Mouse (Mus musculus): ENCODE results near the gene Fcgr1. TPM values are rescaled to one million over a fixed set of nuclear protein-coding genes. Genes with fewer than 3 reads are reported as not detected.

Fcgr1 gene
- 0.43 TPM for polyA plus RNA-seq (2017; shearing (Covaris generic))

GRCm38 (mm10) chr3:96293787-96294186 is at the start of gene Fcgr1:
Gene Fcgr1, minus strand, starts transcription at chr3:96293969.

GRCm38 (mm10) chr3:96269511-96270474 is 24.0 kb downstream of the Fcgr1 start, which contains the start of gene Hist2h2bb:
Gene Hist2h2bb, plus strand, starts transcription at chr3:96269752.

GRCm38 (mm10) chr3:96268051-96268775 is 25.6 kb downstream of the Fcgr1 start, which contains the start of gene Hist2h3b:
Gene Hist2h3b, plus strand, starts transcription at chr3:96268654.

GRCm38 (mm10) chr3:96262979-96263550 is 30.7 kb downstream of the Fcgr1 start, which contains the start of gene Hist2h4:
Gene Hist2h4, minus strand, starts transcription at chr3:96263311.

GRCm38 (mm10) chr3:96246427-96246856 is 47.3 kb downstream of the Fcgr1 start, which contains the start of gene Hist2h3c1:
Gene Hist2h3c1, plus strand, starts transcription at chr3:96246685.

GRCm38 (mm10) chr3:96245003-96245886 is 48.5 kb downstream of the Fcgr1 start, which contains the start of gene Hist2h2aa1:
Gene Hist2h2aa1, plus strand, starts transcription at chr3:96245497.

GRCm38 (mm10) chr3:96239949-96240798 is 53.6 kb downstream of the Fcgr1 start, which contains the start of gene Hist2h2aa2:
Gene Hist2h2aa2, minus strand, starts transcription at chr3:96240276.

GRCm38 (mm10) chr3:96238954-96239793 is 54.6 kb downstream of the Fcgr1 start, which contains the start of gene Hist2h3c2:
Gene Hist2h3c2, minus strand, starts transcription at chr3:96239127.

Other genes starting within 250 kb of the Fcgr1 start
- 30.5 TPM for gene Vps45, start 235.5 kb downstream of the Fcgr1 start, polyA plus RNA-seq (2017; shearing (Covaris generic))
- 30.5 TPM for gene Otud7b, start 189.4 kb downstream of the Fcgr1 start, polyA plus RNA-seq (2017; shearing (Covaris generic))
- gene Mtmr11, start 132.0 kb downstream of the Fcgr1 start, polyA plus RNA-seq (2017; shearing (Covaris generic)), result 3.6 TPM
- 175 TPM for gene Sf3b4, start 121.6 kb downstream of the Fcgr1 start, polyA plus RNA-seq (2017; shearing (Covaris generic))
- gene Sv2a, start 112.8 kb downstream of the Fcgr1 start, polyA plus RNA-seq (2017; shearing (Covaris generic)), result 2.9 TPM
- 37.2 TPM for gene Bola1, start 74.3 kb downstream of the Fcgr1 start, polyA plus RNA-seq (2017; shearing (Covaris generic))
- not detected for gene Hist2h2ab, start 74.1 kb downstream of the Fcgr1 start, polyA plus RNA-seq (2017; shearing (Covaris generic))
- 5.7 TPM for gene Hist2h2ac, start 73.1 kb downstream of the Fcgr1 start, polyA plus RNA-seq (2017; shearing (Covaris generic))
- gene Hist2h2be, start 72.8 kb downstream of the Fcgr1 start, polyA plus RNA-seq (2017; shearing (Covaris generic)), result 4.3 TPM
- 0.43 TPM for gene Hist2h3c2, start 54.8 kb downstream of the Fcgr1 start, polyA plus RNA-seq (2017; shearing (Covaris generic))
- gene Hist2h2aa2, start 53.7 kb downstream of the Fcgr1 start, polyA plus RNA-seq (2017; shearing (Covaris generic)), result 39.8 TPM
- gene Hist2h2aa1, start 48.5 kb downstream of the Fcgr1 start, polyA plus RNA-seq (2017; shearing (Covaris generic)), result 1.5 TPM
- not detected for gene Hist2h3c1, start 47.3 kb downstream of the Fcgr1 start, polyA plus RNA-seq (2017; shearing (Covaris generic))
- gene Hist2h4, start 30.7 kb downstream of the Fcgr1 start, polyA plus RNA-seq (2017; shearing (Covaris generic)), result 2.3 TPM
- 1.5 TPM for gene Hist2h3b, start 25.3 kb downstream of the Fcgr1 start, polyA plus RNA-seq (2017; shearing (Covaris generic))
- 4.9 TPM for gene Hist2h2bb, start 24.2 kb downstream of the Fcgr1 start, polyA plus RNA-seq (2017; shearing (Covaris generic))
- gene BC107364, start 158.3 kb upstream of the Fcgr1 start, polyA plus RNA-seq (2017; shearing (Covaris generic)), result not detected
- not detected for gene Hfe2, start 231.2 kb upstream of the Fcgr1 start, polyA plus RNA-seq (2017; shearing (Covaris generic))

Data from inflammation-experienced regulatory T-cells, adult 16 weeks (primary cell).